Mouse (Mus musculus): Measurements from ENCODE around the gene Hsf2bp. TPM values are rescaled to one million over a fixed set of nuclear protein-coding genes. Genes with fewer than 3 reads are reported as not detected.

The Hsf2bp gene
- total RNA-seq, 1 experiment from 2014 or later = 0.79 TPM

DNA sequence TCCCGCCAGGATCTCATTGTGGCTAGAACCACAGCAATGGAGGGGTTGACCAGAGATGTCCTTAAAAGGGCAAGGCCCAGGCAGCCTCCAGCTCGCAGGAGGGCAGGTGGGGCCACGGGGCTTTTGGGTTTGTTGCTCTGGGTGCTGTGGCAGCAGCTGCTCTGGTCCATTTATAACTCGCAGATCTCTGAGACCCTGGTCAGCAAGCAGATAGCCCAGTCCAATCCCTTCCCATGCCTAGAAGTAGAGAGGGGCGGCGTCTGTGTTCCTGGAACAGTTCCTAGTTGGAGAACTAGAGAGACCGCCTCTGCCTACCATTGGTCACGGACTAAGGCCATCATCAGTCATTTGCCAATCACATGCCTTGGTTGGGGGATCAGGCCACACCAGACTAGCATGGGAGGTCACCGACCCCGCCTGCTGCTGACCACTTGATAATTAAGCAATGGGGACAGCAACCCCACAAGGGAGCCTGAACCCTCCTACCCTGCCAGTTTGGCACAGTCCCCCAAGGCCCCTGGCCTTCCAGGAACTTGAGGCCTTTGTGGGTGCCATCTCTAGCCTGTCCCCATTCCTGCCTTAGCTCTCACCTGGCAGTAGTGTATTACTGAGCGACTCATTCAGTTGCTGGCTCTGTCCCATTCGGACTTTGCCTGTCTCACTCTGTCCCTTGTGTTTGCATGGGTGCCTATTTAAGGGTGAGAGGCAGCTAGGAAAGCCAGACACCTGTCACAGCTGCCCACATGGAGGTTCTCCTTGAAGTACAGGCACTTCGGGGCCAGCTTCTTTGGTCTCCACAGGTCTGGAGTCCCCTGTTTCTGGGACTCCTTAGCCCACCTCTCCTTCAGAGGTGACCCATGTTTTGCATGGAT, 106.1 kb downstream of the Hsf2bp start:
- no peak for ATAC-seq (replicated peaks in 1 of 2; ENCODE audit: insufficient read depth in 1 of 2, low FRiP score in 2 of 2, low TSS enrichment in 1 of 2, low read depth in 1 of 2, poor library complexity in 2 of 2, severe bottlenecking in 2 of 2)

GRCm38 (mm10) chr17:31929032-31929431, 107.1 kb downstream of the Hsf2bp start:
- no peak for ATAC-seq (replicated peaks in 1 of 2; ENCODE audit: insufficient read depth in 1 of 2, low FRiP score in 2 of 2, low TSS enrichment in 1 of 2, low read depth in 1 of 2, poor library complexity in 2 of 2, severe bottlenecking in 2 of 2)

- no peak for ATAC-seq (replicated peaks in 1 of 2; ENCODE audit: insufficient read depth in 1 of 2, low FRiP score in 2 of 2, low TSS enrichment in 1 of 2, low read depth in 1 of 2, poor library complexity in 2 of 2, severe bottlenecking in 2 of 2)
Measured at GRCm38 (mm10) chr17:31927895-31928626, 108.1 kb downstream of the Hsf2bp start.

DNA sequence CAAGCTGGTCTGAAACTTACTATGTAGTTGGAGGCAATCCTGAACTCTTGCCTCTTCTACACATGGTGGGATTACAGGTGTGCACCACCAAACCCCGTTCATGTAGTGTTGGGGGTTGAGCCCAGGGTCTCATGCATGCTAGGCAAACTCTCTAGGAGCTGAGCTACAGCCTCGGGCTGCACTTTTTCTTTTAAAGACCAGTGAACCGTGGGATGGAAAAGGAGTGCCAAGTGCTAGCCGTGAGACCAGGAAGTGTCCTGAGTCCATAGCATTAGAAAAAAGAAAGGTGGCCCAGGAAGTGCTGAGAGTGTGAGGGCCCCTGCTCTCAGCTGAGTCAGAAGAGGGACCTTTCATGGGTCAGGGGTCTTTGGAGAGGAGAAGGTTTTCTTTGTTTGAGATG, 111.9 kb downstream of the Hsf2bp start:
- no peak for ATAC-seq (replicated peaks in 1 of 2; ENCODE audit: insufficient read depth in 1 of 2, low FRiP score in 2 of 2, low TSS enrichment in 1 of 2, low read depth in 1 of 2, poor library complexity in 2 of 2, severe bottlenecking in 2 of 2)

DNA sequence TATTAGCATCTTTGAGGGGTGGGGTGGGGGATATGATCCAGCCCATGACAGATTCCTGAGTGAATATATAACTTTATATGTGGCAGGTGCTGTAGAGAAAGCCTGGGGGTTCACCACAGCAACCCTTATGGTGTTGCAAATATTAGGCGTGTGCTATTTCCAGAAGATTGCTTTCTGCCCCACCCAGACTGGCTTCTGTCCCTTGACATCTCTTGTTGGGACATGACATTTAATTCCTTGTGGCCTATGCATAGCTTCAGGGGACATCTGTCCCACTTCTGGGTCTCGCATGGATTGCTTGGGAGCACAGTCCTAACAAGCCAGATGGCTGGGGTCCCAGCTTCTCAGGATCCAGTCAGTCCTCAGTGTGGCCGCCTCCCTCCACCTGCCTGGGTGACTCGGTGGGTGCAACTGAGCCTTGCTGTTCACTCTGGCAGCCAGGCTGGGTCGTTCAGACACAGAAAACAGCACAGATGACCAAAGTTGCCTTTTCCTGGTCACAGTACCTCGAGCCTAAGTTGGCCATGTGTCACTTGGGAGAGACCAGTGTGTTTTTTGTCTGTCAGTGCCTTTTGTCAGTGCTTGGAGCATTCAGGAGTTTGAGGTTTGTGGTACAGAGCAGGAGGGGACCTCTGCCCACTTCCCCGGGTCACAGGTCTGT, 112.7 kb downstream of the Hsf2bp start:
- peak in 1 of 2 experiments; percentile 40; a peak in 1 of 4 replicates for ATAC-seq (replicated peaks in 1 of 2; ENCODE audit: insufficient read depth in 1 of 2, low FRiP score in 2 of 2, low TSS enrichment in 1 of 2, low read depth in 1 of 2, poor library complexity in 2 of 2, severe bottlenecking in 2 of 2)

GRCm38 (mm10) chr17:31920589-31921190, 115.5 kb downstream of the Hsf2bp start:
- ATAC-seq (replicated peaks in 1 of 2; ENCODE audit: insufficient read depth in 1 of 2, low FRiP score in 2 of 2, low TSS enrichment in 1 of 2, low read depth in 1 of 2, poor library complexity in 2 of 2, severe bottlenecking in 2 of 2) = no peak

- no peak for ATAC-seq (replicated peaks in 1 of 2; ENCODE audit: insufficient read depth in 1 of 2, low FRiP score in 2 of 2, low TSS enrichment in 1 of 2, low read depth in 1 of 2, poor library complexity in 2 of 2, severe bottlenecking in 2 of 2)
Measured at GRCm38 (mm10) chr17:31919599-31919998, 116.5 kb downstream of the Hsf2bp start.

- ATAC-seq (replicated peaks in 1 of 2; ENCODE audit: insufficient read depth in 1 of 2, low FRiP score in 2 of 2, low TSS enrichment in 1 of 2, low read depth in 1 of 2, poor library complexity in 2 of 2, severe bottlenecking in 2 of 2) = no peak
Measured at GRCm38 (mm10) chr17:31918374-31918773, 117.8 kb downstream of the Hsf2bp start.

DNA sequence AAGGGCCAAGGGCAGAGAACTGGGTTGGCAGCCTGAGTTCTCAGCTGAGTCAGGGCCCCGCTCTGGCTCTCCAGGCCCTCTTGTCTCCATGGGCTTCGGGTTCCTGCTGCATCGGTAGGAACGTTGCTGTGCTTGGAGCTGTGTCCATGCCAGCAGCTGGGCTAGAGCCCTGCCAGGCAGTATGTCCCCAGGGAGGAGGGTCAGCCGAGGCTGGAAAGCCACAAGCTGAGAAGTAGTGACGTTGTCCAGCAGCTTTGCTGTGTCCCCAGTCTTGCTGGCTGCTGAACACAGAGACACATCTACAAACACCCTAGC, 119.7 kb downstream of the Hsf2bp start:
- ATAC-seq (replicated peaks in 1 of 2; ENCODE audit: insufficient read depth in 1 of 2, low FRiP score in 2 of 2, low TSS enrichment in 1 of 2, low read depth in 1 of 2, poor library complexity in 2 of 2, severe bottlenecking in 2 of 2) = no peak

DNA sequence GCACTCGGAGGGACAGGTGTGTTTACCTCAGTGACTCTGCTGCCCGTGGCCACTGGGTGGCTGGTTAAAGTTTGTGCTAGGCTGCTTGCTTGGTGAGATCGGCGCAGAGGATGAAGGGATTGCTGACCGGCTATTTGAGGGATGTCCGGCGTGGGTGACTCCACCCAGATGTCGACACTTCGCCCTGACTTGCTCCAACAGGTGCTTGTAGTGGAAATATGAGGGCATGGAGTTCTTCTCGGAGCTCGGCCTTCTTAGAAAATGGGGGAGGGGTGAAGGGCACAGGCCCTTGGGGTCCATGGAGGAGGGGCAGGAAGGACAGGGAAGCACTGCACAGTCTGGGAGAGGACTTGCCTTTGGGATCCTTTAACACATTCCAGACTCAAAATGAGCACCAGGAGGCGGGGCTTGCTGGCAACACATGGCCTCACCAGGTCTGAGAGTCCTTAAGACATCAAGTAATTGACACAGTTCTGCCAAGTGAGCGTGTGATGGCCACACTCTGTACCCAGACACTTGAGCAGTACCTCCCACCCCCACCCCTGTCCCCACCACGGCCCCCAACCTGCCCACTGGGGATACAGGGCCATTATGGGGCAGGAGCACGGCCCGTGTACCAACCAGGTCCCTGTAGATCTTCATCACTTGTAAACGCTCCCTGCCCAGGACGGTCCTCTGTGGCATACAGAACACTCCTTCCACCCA, 120.2 kb downstream of the Hsf2bp start:
- ATAC-seq (replicated peaks in 1 of 2; ENCODE audit: insufficient read depth in 1 of 2, low FRiP score in 2 of 2, low TSS enrichment in 1 of 2, low read depth in 1 of 2, poor library complexity in 2 of 2, severe bottlenecking in 2 of 2) = peak in 1 of 2 experiments; percentile 36; a peak in 1 of 4 replicates

GRCm38 (mm10) chr17:31914323-31914722, 121.8 kb downstream of the Hsf2bp start:
- no peak for ATAC-seq (replicated peaks in 1 of 2; ENCODE audit: insufficient read depth in 1 of 2, low FRiP score in 2 of 2, low TSS enrichment in 1 of 2, low read depth in 1 of 2, poor library complexity in 2 of 2, severe bottlenecking in 2 of 2)

DNA sequence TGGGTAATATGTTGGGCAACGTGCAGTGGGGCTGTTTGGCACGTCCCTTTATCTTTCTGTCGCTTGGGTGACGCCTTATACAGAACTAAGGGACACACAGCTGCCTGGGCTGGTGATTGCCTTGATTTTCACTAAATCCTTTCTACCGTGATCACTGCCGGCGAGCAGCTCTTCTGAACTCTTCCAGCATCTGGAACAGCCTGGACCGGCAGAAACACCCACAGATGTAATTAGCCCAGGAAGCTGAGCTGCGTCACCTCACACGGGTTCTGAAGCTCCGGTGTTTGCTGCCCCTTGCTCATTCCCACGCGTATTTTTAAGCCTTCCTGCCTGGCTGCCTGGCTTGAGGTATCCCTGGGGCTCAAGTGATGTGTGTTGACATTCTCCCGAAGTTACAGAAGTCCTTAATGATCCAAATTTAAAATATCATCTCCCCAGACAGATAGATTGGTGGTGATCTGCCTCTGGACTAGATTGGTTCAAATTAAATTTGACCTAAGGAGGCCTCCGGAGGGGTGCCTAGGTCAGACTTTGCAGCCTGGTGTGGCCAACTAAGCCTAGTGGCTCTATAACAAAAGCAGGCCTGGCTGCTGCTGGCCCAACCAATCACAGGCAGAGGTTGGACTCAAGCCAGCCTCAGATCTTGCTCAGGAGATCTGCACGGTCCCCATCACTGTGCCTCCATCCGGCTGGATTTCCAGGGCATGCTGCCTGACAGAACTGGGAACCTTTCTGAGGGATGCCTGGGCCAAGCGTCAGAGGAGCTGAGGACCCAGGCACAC, 123.1 kb downstream of the Hsf2bp start:
- no peak for ATAC-seq (replicated peaks in 1 of 2; ENCODE audit: insufficient read depth in 1 of 2, low FRiP score in 2 of 2, low TSS enrichment in 1 of 2, low read depth in 1 of 2, poor library complexity in 2 of 2, severe bottlenecking in 2 of 2)

GRCm38 (mm10) chr17:31912387-31912786, 123.8 kb downstream of the Hsf2bp start:
- ATAC-seq (replicated peaks in 1 of 2; ENCODE audit: insufficient read depth in 1 of 2, low FRiP score in 2 of 2, low TSS enrichment in 1 of 2, low read depth in 1 of 2, poor library complexity in 2 of 2, severe bottlenecking in 2 of 2) = no peak

GRCm38 (mm10) chr17:31908966-31909365, 127.2 kb downstream of the Hsf2bp start:
- ATAC-seq (replicated peaks in 1 of 2; ENCODE audit: insufficient read depth in 1 of 2, low FRiP score in 2 of 2, low TSS enrichment in 1 of 2, low read depth in 1 of 2, poor library complexity in 2 of 2, severe bottlenecking in 2 of 2) = no peak

GRCm38 (mm10) chr17:31906441-31906840, 129.7 kb downstream of the Hsf2bp start:
- no peak for ATAC-seq (replicated peaks in 1 of 2; ENCODE audit: insufficient read depth in 1 of 2, low FRiP score in 2 of 2, low TSS enrichment in 1 of 2, low read depth in 1 of 2, poor library complexity in 2 of 2, severe bottlenecking in 2 of 2)

DNA sequence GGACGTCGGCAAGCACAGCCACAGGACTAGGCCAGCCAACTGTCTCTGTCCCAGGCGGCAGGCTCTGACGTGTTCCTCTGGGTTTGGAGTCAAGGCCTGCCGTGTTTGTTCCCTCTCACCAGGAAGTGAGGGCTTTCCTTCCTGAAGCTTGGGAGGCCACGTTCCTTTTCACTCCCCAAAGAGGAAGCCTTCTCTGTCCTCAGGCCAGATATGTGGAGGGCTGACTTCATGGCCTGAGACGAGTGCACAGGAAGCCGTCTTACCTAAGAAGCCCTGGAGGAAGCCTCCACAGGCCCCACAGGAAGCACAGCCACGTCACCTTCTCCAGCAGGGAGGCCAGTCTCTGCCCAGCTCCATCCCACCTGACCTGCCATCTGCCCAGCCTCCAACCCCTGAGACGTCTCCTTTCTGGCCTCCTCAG, 130.3 kb downstream of the Hsf2bp start:
- peak; percentile 98 for ATAC-seq (replicated peaks in 1 of 2; ENCODE audit: insufficient read depth in 1 of 2, low FRiP score in 2 of 2, low TSS enrichment in 1 of 2, low read depth in 1 of 2, poor library complexity in 2 of 2, severe bottlenecking in 2 of 2)

Measured in hematopoietic stem cell, adult 5-6 weeks (primary cell).